ENCODE assay signal across 8 mouse cellular contexts in genomic region chrX:102504644-102505481, GRCm38 (mm10). TPM values are rescaled to one million over a fixed set of nuclear protein-coding genes. Genes with fewer than 3 reads are reported as not detected.
DNase-seq lines count a peak whose midpoint lies in the region; ATAC-seq lines count a peak whose summit lies in the region.

Hdac8 (minus strand) TSS chrX:102505359.

- no peaks in the 10 kb centered on the region for H3K4me1 ChIP-seq in embryonic facial prominence, embryonic 10.5 days
- H3K4me1 ChIP-seq in midbrain, embryonic 11.5 days (ENCODE audit: control insufficient read depth, insufficient read depth, low read length) = no peaks in the 10 kb centered on the region

- H3K36me3 ChIP-seq in embryonic facial prominence, embryonic 10.5 days (replicated peaks) = no peaks in the 10 kb centered on the region
- H3K36me3 ChIP-seq in midbrain, embryonic 11.5 days (ENCODE audit: control insufficient read depth, insufficient read depth, low read length) = no peaks in the 10 kb centered on the region

- WGBS in embryonic facial prominence, embryonic 10.5 days = 16% methylated on average over 27 of the region's 27 CpGs
- WGBS in midbrain, embryonic 11.5 days = 23% methylated on average over 26 of the region's 27 CpGs

- peak within 1 kb of the TSS; percentile 75 for H3K27ac ChIP-seq in embryonic facial prominence, embryonic 10.5 days (replicated peaks)
- no peak within 1 kb of the TSS for H3K27ac ChIP-seq in midbrain, embryonic 11.5 days (ENCODE audit: low read depth, low read length)

- peaks cover 78% of the 10 kb centered on the region for H3K27me3 ChIP-seq in embryonic facial prominence, embryonic 10.5 days (replicated peaks; ENCODE audit: low read depth, poor library complexity, severe bottlenecking)
- H3K27me3 ChIP-seq in midbrain, embryonic 11.5 days (ENCODE audit: control insufficient read depth, insufficient read depth, low read length) = peaks cover 3% of the 10 kb centered on the region; the same call in 1 of the 2 replicates

- peak; percentile 16 to 19 for DNase-seq in urinary bladder, adult 18-20 months (ENCODE audit: low spot score in 2 of 2)
- no peak for DNase-seq in urinary bladder, postnatal 10 days (ENCODE audit: low spot score)
- DNase-seq in embryonic facial prominence, embryonic 10.5 days (ENCODE audit: low spot score) = peak; percentile 54
- DNase-seq in heart, adult 11 months = peak; percentile 95
- peak; percentile 46 for DNase-seq in kidney, adult 11 months
- peak; percentile 47 for DNase-seq in left cerebral cortex, postnatal 4 days
- peak; percentile 95 for DNase-seq in midbrain, embryonic 11.5 days (ENCODE audit: low spot score, missing footprints)
- peak; percentile 34 for DNase-seq in right cerebral cortex, postnatal 4 days

- intact Hi-C loops in left cerebral cortex, postnatal 4 days (cut with DNase I) = no loop called here

- peak; percentile 85 for ATAC-seq in midbrain, embryonic 11.5 days (ENCODE audit: low FRiP score)

- peak within 1 kb of the TSS; percentile 63 for H3K4me3 ChIP-seq in embryonic facial prominence, embryonic 10.5 days
- peak within 1 kb of the TSS; percentile 52 for H3K4me3 ChIP-seq in midbrain, embryonic 11.5 days (ENCODE audit: low read depth, low read length)

- peak within 1 kb of the TSS; percentile 51 for H3K9ac ChIP-seq in midbrain, embryonic 11.5 days (ENCODE audit: low read length)

- no peaks in the 10 kb centered on the region for H3K9me3 ChIP-seq in embryonic facial prominence, embryonic 10.5 days
- no peaks in the 10 kb centered on the region for H3K9me3 ChIP-seq in midbrain, embryonic 11.5 days (ENCODE audit: control insufficient read depth, low read length)

- peak within 1 kb of the TSS; percentile 53 for H3K4me2 ChIP-seq in midbrain, embryonic 11.5 days

RNA-seq across cellular contexts. Expression of gene Hdac8, which starts in this region (rescaled TPM):
- 7.8 and 11.5 TPM in 2 replicates for polyA plus RNA-seq in embryonic facial prominence, embryonic 10.5 days (2016; fragmentation: Nextera tagmentation; extraction: Ambion mirVana)
- 10 to 100 TPM; 10.7 to 10.8 TPM for total RNA-seq in left cerebral cortex, postnatal 4 days (2021)
- 2.5 and 3.4 TPM in 2 replicates for polyA plus RNA-seq in midbrain, embryonic 11.5 days (2014; fragmentation: Nextera tagmentation; extraction: Ambion mirVana)
